Mouse (Mus musculus) heart, adult 2 months (tissue): Measurements from ENCODE around the gene Pon3. TPM values are rescaled to one million over a fixed set of nuclear protein-coding genes. Genes with fewer than 3 reads are reported as not detected.

Experiments used
- DNase-seq, 2 experiments: peaks; one replicate each; pipeline ENCODE4 v3.0.0; 2021
- H3K27ac ChIP-seq: fragments of 200-600 bp; 2 replicates; pipeline ENCODE4 v1.8.1; 2022
- H3K27me3 ChIP-seq: fragments of 200-500 bp; 2 replicates; pipeline ENCODE4 v1.6.1; 2012; ENCODE audit warnings: mild to moderate bottlenecking, low read length, inconsistent platforms, mixed read lengths; ENCODE audit not compliant: control insufficient read depth, insufficient read depth
- H3K36me3 ChIP-seq: fragments of 200-500 bp; 2 replicates; pipeline ENCODE4 v1.6.1; 2012; ENCODE audit warnings: low read length, inconsistent platforms; ENCODE audit not compliant: control insufficient read depth, insufficient read depth
- H3K4me1 ChIP-seq: fragments of 200-500 bp; 2 replicates; pipeline ENCODE4 v1.6.1; 2011; ENCODE audit warnings: low read length; ENCODE audit not compliant: control insufficient read depth, insufficient read depth
- H3K4me3 ChIP-seq: fragments of 200-600 bp; 2 replicates; pipeline ENCODE4 v1.8.1; 2022
- H3K79me2 ChIP-seq: fragments of 200-500 bp; replicated peaks from 2 replicates; pipeline ENCODE4 v1.6.1; 2012; ENCODE audit warnings: mild to moderate bottlenecking, inconsistent platforms, low read length, moderate library complexity, mixed read lengths; ENCODE audit not compliant: control insufficient read depth, insufficient read depth
- H3K9ac ChIP-seq: fragments of 200-500 bp; 2 replicates; pipeline ENCODE4 v1.6.1; 2012; ENCODE audit warnings: low read depth, mild to moderate bottlenecking, control low read depth, inconsistent platforms, low read length, mixed read lengths
- CTCF ChIP-seq: fragments of 200-600 bp; IDR thresholded peaks from 2 replicates; pipeline ENCODE4 v1.8.1; 2022; ENCODE audit warnings: antibody characterized with exemption, mild to moderate bottlenecking, moderate library complexity
- EP300 ChIP-seq: fragments of 200-500 bp; IDR thresholded peaks from 2 replicates; pipeline ENCODE4 v1.6.1; 2011; ENCODE audit warnings: low read depth, low read length, control low read depth; ENCODE audit not compliant: insufficient read depth
- POLR2A ChIP-seq: fragments of 200-500 bp; IDR thresholded peaks from 2 replicates; pipeline ENCODE4 v1.6.1; 2011; ENCODE audit warnings: mild to moderate bottlenecking, low read depth, low read length, control low read depth; ENCODE audit not compliant: insufficient read depth
- WGBS: fragments of 180-500 bp; shearing (Covaris S2); methylation state at CpG from one replicate; pipeline ENCODE4 v1.1.7; 2018; 5-methylcytosine and 5-hydroxymethylcytosine counted together
- intact Hi-C: fragments of 180-260 bp; cut with DNase I; formaldehyde crosslinking; loops from one replicate; pipeline ENCODE4 v1.15.1; 2025
- polyA plus RNA-seq: library from polyadenylated mRNA; depleted of rRNA; stranded (reverse); fragments of >200 nt; gene quantifications from 2 replicates; pipeline ENCODE4 v1.2.3, GENCODE M21; 2012
- total RNA-seq, 2 experiments: library from RNA; stranded (reverse); gene quantifications; 2 replicates each; pipeline ENCODE4 v1.2.3; 2021

Gene Pon3
- total and polyA plus RNA-seq, 3 experiments = 16.5 to 22.6 (median 21.4) TPM

DNA sequence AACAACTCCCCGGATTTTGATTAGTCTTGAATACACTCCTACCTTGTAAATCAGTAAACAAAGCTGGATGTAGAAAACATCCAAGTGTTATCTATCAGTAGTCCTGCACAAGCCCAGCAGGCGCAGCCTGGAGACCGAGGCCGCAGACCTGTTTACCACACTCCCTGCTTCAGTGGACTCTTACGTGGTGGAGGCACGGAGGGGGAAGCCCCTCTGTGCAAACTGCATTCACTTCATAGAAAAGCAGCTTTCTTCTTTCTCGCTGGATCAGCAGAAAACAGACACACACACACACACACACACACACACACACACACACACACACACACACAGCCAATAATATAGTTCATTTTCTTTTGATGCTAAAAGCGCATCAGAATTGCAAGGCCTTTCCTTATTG, 8.7 kb upstream of the Pon3 start:
- intact Hi-C loops = no loop called here

DNA sequence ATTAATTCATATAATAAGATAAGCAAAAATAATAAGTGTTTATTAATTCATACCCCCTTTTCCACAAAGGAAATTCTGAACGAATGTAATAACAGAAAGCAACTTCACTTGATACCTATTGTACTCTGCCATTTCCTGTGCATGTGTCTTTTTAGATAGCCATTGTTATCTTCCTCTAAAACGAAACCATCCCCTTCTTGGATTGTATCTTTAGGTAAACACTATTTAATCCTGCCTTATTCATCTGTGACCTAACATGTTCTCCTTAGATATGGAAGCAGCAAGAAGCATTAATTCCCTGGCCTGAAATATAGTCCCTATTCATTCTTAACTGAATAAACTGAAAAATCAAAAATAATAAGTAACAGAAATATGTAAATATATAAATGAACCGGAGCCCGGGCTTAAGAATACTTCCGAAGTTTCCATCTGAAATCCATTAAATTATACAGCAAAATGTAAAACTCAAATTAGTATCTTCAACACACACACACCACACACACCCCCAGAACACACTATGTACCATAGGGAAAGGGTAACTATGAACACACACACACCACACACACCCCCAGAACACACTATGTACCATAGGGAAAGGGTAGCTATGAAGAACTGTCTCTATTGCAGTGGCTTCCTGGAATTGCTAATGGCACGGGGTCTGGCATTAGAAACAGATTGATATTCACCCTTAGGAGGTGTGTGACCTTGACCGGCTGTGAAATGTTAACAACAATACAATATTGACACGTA, 7.3 kb upstream of the Pon3 start:
- Histone ChIP-seq H3K27ac (no peak overlapping the region), H3K36me3 (peaks cover 4% of the 10 kb centered on the region), H3K4me1 (no peaks in the 10 kb centered on the region), H3K4me3 (no peak overlapping the region), H3K9ac (no peak overlapping the region), H3K27me3 (no peaks in the 10 kb centered on the region), H3K79me2 (no peaks in the 10 kb centered on the region)
- WGBS = 72% methylated on average over 8 of the region's 8 CpGs
- no peak for DNase-seq
- intact Hi-C loops = no loop called here
- TF ChIP-seq EP300 = no peak
- no peak for TF ChIP-seq POLR2A
- TF ChIP-seq CTCF = no peak

More for the DNA sequence above, 8.7 kb upstream of the Pon3 start:
- no peak for TF ChIP-seq POLR2A
- TF ChIP-seq CTCF = no peak
- no peak for TF ChIP-seq EP300
- Histone ChIP-seq H3K9ac (no peak overlapping the region), H3K4me3 (no peak overlapping the region), H3K27me3 (no peaks in the 10 kb centered on the region), H3K4me1 (no peaks in the 10 kb centered on the region), H3K36me3 (peaks cover 4% of the 10 kb centered on the region), H3K79me2 (no peaks in the 10 kb centered on the region), H3K27ac (no peak overlapping the region)
- no peak for DNase-seq
- whole genome bisulfite sequencing = 77% methylated on average over 8 of the region's 8 CpGs

DNA sequence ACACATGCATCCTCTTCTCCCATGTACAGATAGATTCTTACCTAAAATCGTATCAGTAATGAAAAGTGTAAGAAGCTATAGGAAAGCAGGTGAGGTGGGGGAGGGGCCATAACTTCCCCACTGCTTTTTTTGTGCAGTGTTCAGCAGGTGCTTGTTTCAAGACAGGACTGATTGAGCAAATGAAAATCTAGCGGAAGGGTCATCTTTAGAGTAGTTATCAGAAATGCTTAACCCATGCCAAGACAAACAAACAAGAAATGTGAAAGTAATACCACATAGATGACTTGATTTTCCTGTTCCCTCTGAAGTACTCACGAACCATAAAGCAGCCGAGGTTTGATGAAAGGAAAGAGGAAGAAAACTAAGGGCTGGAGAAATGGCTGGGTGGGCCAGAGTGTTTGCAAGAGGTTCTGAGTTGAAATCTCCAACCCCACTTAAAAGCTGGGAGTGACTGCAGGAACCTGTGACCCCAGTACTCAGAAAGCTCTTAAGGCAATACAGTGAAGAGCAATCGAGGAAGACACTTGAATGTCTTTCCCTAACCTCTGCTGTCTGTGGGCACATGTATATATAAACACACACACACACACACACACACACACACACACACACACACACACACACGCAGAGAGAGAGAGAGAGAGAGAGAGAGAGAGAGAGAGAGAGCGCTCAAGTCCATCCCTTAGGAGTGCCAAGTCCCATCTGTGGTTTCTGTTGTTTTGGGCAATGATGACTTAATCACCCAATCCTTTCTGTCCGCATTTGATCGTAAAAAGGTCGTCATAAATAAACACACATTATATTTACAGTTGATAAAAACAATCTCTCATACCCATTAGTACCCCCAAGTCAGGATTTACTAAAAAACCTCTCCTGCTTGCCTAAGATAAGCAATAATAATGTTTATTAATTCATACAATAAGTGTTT, 6.5 kb upstream of the Pon3 start:
- intact Hi-C loops = no loop called here
- Histone ChIP-seq H3K9ac (no peak overlapping the region), H3K4me1 (no peaks in the 10 kb centered on the region), H3K4me3 (no peak overlapping the region), H3K36me3 (peaks cover 4% of the 10 kb centered on the region), H3K79me2 (no peaks in the 10 kb centered on the region), H3K27ac (no peak overlapping the region), H3K27me3 (no peaks in the 10 kb centered on the region)
- DNase-seq = no peak
- TF ChIP-seq CTCF = no peak
- no peak for TF ChIP-seq EP300
- no peak for TF ChIP-seq POLR2A
- WGBS = 57% methylated on average over 10 of the region's 10 CpGs

DNA sequence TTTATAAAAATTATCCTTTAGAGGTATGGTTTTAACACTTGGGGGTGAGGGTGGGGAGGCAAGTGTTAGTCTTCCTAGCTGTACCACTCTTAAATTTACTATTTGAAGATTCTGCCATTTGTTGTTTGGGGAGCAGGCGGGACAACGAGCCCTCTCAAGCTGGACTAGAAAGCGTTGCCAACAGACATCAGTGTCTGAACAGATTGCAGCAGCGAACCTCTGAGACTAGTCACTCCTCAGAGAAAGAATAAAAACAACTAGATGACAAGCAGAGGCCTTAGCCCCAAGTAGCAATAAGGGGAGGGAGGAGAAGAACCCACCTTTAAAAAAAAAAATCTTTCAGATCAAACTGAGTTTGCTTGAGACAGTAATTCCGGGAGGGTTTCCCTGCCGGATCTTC, 795 bp downstream of the Pon3 start:
- intact Hi-C loops = loop anchor here (5.0 kb wide), 1 partner anchor 127 kb away; the partner anchor contains the start of gene Asb4
- no peak for TF ChIP-seq POLR2A
- Histone ChIP-seq H3K27ac (peak overlapping the region; percentile 77; the same call in 1 of the 2 replicates), H3K4me3 (peak overlapping the region; percentile 57), H3K9ac (peak overlapping the region; percentile 11), H3K27me3 (no peaks in the 10 kb centered on the region), H3K79me2 (no peaks in the 10 kb centered on the region), H3K36me3 (peaks cover 2% of the 10 kb centered on the region; the same call in 1 of the 2 replicates), H3K4me1 (peaks cover 2% of the 10 kb centered on the region)
- no peak for DNase-seq
- 3% methylated on average over 6 of the region's 6 CpGs for WGBS

DNA sequence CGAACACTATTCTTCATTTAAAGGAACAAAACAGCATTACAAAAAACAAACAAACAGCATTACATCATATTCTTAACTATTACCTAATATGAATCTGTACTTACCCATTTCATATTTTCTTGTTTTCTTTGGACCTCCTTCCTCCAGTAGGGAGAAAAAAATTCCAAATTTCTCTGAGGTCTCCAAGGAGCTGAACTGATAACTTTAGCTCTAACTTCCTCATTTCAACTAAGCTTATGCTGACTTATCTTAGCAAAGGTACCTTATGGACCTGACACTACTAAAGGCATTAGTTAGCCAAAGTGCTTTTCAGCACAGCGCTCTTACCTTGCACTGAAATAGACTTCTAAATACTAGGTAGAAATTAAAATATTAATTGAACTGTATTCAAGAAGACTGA, 1.2 kb downstream of the Pon3 start:
- H3K27me3 ChIP-seq = no peaks in the 10 kb centered on the region
- 94% methylated on average over 2 of the region's 2 CpGs for WGBS
- peaks cover 2% of the 10 kb centered on the region; the same call in 1 of the 2 replicates for H3K36me3 ChIP-seq
- H3K4me1 ChIP-seq = peaks cover 2% of the 10 kb centered on the region
- H3K79me2 ChIP-seq = no peaks in the 10 kb centered on the region
- no peak overlapping the region; the same call in 1 of the 2 replicates for H3K27ac ChIP-seq
- no peak overlapping the region for H3K9ac ChIP-seq
- TF ChIP-seq POLR2A (no peak), CTCF (no peak), EP300 (no peak)
- intact Hi-C loops = loop anchor here (5.0 kb wide), 1 partner anchor 127 kb away; the partner anchor contains the start of gene Asb4
- peak overlapping the region; percentile 57 for H3K4me3 ChIP-seq
- no peak for DNase-seq
